In the genomic region with DNA sequence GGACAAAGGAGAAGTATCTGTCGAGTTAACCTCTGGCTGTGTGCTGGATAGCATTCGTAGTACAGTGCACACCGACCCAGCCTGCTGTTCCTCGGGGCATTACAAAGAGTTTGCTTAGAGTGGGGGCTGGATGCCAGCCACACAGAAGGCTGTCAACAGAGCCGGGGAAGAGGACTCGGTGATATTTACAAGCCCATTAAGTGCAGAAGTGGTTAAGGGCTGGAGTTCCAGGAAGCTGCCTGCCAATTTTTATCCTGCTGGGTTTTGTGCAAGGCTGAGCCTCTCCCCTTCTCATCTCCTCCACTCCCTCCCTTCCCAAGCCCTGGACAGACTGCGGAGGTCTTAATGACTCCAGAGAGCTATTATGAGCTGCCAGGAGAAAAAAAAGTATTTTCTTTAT, we compare ENCODE assay signal across 11 mouse cellular contexts. TPM values are rescaled to one million over a fixed set of nuclear protein-coding genes. Genes with fewer than 3 reads are reported as not detected.
DNase-seq lines count a peak whose midpoint lies in the region; ATAC-seq lines count a peak whose summit lies in the region.
"Had no signal": no experiment of that assay in that cellular context is flagged by ENCODE, and none has a peak within 500 bp of the region (broad histone marks: within the 10 kb centered on the region; RNA-seq: fewer than 3 reads in every experiment).

No protein-coding gene starts in this region.

- peak overlapping the region; percentile 47 for H3K27ac ChIP-seq in forebrain, embryonic 12.5 days
- no peak overlapping the region for H3K27ac ChIP-seq in forebrain, embryonic 11.5 days (ENCODE audit: low read depth, low read length)
- H3K27ac ChIP-seq in limb, embryonic 12.5 days: no peak overlapping the region
- H3K27ac ChIP-seq in midbrain, embryonic 16.5 days (ENCODE audit: low read length): no peak overlapping the region

- no peak overlapping the region for H3K9ac ChIP-seq in forebrain, embryonic 12.5 days
- no peak overlapping the region for H3K9ac ChIP-seq in forebrain, embryonic 11.5 days (ENCODE audit: low read length)
- H3K9ac ChIP-seq in limb, embryonic 12.5 days (replicated peaks): no peak overlapping the region
- no peak overlapping the region for H3K9ac ChIP-seq in midbrain, embryonic 16.5 days (ENCODE audit: low read depth, low read length)

- intact Hi-C loops in left cerebral cortex, postnatal 4 days (cut with DNase I): loop anchor here (10.0 kb wide), 1 partner anchor 93 kb away; no protein-coding TSS in a partner anchor
- intact Hi-C loops in gastrocnemius, postnatal 36 days (cut with DNase I): no loop called here

- no peak for ATAC-seq in forebrain, embryonic 12.5 days (ENCODE audit: low FRiP score)
- ATAC-seq in forebrain, embryonic 11.5 days (replicated peaks; ENCODE audit: low FRiP score): no peak
- ATAC-seq in limb, embryonic 12.5 days (ENCODE audit: insufficient number of reproducible peaks, insufficient read depth, low FRiP score, low TSS enrichment, low read depth): peak; percentile 31; the same call in 1 of the 2 replicates
- no peak; the same call in 1 of the 2 replicates for ATAC-seq in midbrain, embryonic 16.5 days
- ATAC-seq: inflammation-experienced regulatory T-cells, adult 6 months had no signal

- WGBS in forebrain, embryonic 12.5 days: 43% methylated on average over 7 of the region's 7 CpGs
- 56% methylated on average over 7 of the region's 7 CpGs for WGBS in forebrain, embryonic 11.5 days
- WGBS in limb, embryonic 12.5 days: 18% methylated on average over 7 of the region's 7 CpGs
- 24% methylated on average over 7 of the region's 7 CpGs for WGBS in midbrain, embryonic 16.5 days

- 0 out of 2 replicates have a peak overlapping the region, but pooled peaks have one; percentile 11 for H3K4me2 ChIP-seq in forebrain, embryonic 12.5 days
- no peak overlapping the region for H3K4me2 ChIP-seq in forebrain, embryonic 11.5 days (ENCODE audit: low read depth, low read length, severe bottlenecking)
- no peak overlapping the region for H3K4me2 ChIP-seq in limb, embryonic 12.5 days
- H3K4me2 ChIP-seq in midbrain, embryonic 16.5 days (ENCODE audit: low read length): peak overlapping the region; percentile 14; the same call in 1 of the 2 replicates

- H3K4me3 ChIP-seq in forebrain, embryonic 12.5 days (replicated peaks): no peak overlapping the region
- H3K4me3 ChIP-seq in forebrain, embryonic 11.5 days (ENCODE audit: low read depth, low read length): no peak overlapping the region
- no peak overlapping the region for H3K4me3 ChIP-seq in limb, embryonic 12.5 days (replicated peaks)
- no peak overlapping the region for H3K4me3 ChIP-seq in midbrain, embryonic 16.5 days (ENCODE audit: low read depth, low read length)

- no peaks in the 10 kb centered on the region for H3K27me3 ChIP-seq in forebrain, embryonic 12.5 days
- no peaks in the 10 kb centered on the region for H3K27me3 ChIP-seq in forebrain, embryonic 11.5 days (ENCODE audit: control insufficient read depth, insufficient read depth, low read length)
- no peaks in the 10 kb centered on the region for H3K27me3 ChIP-seq in limb, embryonic 12.5 days
- peaks cover 2% of the 10 kb centered on the region; the same call in 1 of the 2 replicates for H3K27me3 ChIP-seq in midbrain, embryonic 16.5 days (ENCODE audit: control insufficient read depth, insufficient read depth, low read depth, low read length)

- DNase-seq in forebrain, embryonic 11.5 days (ENCODE audit: low spot score): no peak
- DNase-seq in left cerebral cortex, postnatal 4 days: peak; percentile 70
- DNase-seq in left cerebral cortex, adult 11 months (ENCODE audit: low spot score): no peak
- no peak for DNase-seq in gastrocnemius, postnatal 36 days
- no peak for DNase-seq in cerebellum, adult 18-20 months
- DNase-seq: cerebellum, adult 11 months; layer of hippocampus, postnatal 36 days had no signal

- no peaks in the 10 kb centered on the region for H3K36me3 ChIP-seq in forebrain, embryonic 12.5 days (replicated peaks)
- no peaks in the 10 kb centered on the region for H3K36me3 ChIP-seq in forebrain, embryonic 11.5 days (ENCODE audit: control insufficient read depth, insufficient read depth, low read length)
- no peaks in the 10 kb centered on the region for H3K36me3 ChIP-seq in limb, embryonic 12.5 days
- H3K36me3 ChIP-seq in midbrain, embryonic 16.5 days (ENCODE audit: control insufficient read depth, insufficient read depth, low read length): no peaks in the 10 kb centered on the region

- H3K9me3 ChIP-seq in forebrain, embryonic 12.5 days: 0 out of 2 replicates have a peak, but pooled peaks cover 3% of the 10 kb centered on the region
- no peaks in the 10 kb centered on the region for H3K9me3 ChIP-seq in forebrain, embryonic 11.5 days (ENCODE audit: control insufficient read depth, low read length)
- 0 out of 2 replicates have a peak, but pooled peaks cover 3% of the 10 kb centered on the region for H3K9me3 ChIP-seq in limb, embryonic 12.5 days
- H3K9me3 ChIP-seq in midbrain, embryonic 16.5 days (replicated peaks; ENCODE audit: control insufficient read depth, low read length, poor library complexity, severe bottlenecking): no peaks in the 10 kb centered on the region

- H3K4me1 ChIP-seq in forebrain, embryonic 12.5 days: peaks cover 11% of the 10 kb centered on the region
- no peaks in the 10 kb centered on the region for H3K4me1 ChIP-seq in forebrain, embryonic 11.5 days (replicated peaks; ENCODE audit: control insufficient read depth, insufficient read depth, low read length)
- H3K4me1 ChIP-seq in limb, embryonic 12.5 days (replicated peaks): peaks cover 12% of the 10 kb centered on the region
- H3K4me1 ChIP-seq in midbrain, embryonic 16.5 days (ENCODE audit: control insufficient read depth, insufficient read depth, low read length): peaks cover 12% of the 10 kb centered on the region

RNA-seq across cellular contexts. Expression of a gene that starts 21.8 kb away (rescaled TPM):
- polyA plus RNA-seq in forebrain, embryonic 12.5 days (2016; fragmentation: Nextera tagmentation; extraction: Ambion mirVana): 0.85 and 1.2 TPM in 2 replicates
- polyA plus RNA-seq in forebrain, embryonic 11.5 days (2014; fragmentation: Nextera tagmentation; extraction: Ambion mirVana): 0.79 and 1.5 TPM in 2 replicates
- total RNA-seq in left cerebral cortex, postnatal 4 days (2021): 1 to 10 TPM; 1.6 to 1.7 TPM
- 0.90 and 1.0 TPM in 2 replicates for polyA plus RNA-seq in limb, embryonic 12.5 days (2016; fragmentation: Nextera tagmentation; extraction: Ambion mirVana)
- polyA plus RNA-seq in midbrain, embryonic 16.5 days (2015; fragmentation: Nextera tagmentation; extraction: Ambion mirVana): 0.87 and 0.90 TPM in 2 replicates
- total RNA-seq in gastrocnemius, postnatal 36 days (2021): under 1 TPM; 0.22 to 0.33 TPM

RNA-seq across cellular contexts. Expression of a gene that starts 25.1 kb away (rescaled TPM):
- polyA plus RNA-seq in forebrain, embryonic 12.5 days (2016; fragmentation: Nextera tagmentation; extraction: Ambion mirVana): 64.0 and 72.5 TPM in 2 replicates
- polyA plus RNA-seq in forebrain, embryonic 11.5 days (2014; fragmentation: Nextera tagmentation; extraction: Ambion mirVana): 75.8 and 79.7 TPM in 2 replicates
- total RNA-seq in left cerebral cortex, postnatal 4 days (2021): 10 to 100 TPM; 30.5 to 33.9 TPM
- 55.3 and 57.6 TPM in 2 replicates for polyA plus RNA-seq in limb, embryonic 12.5 days (2016; fragmentation: Nextera tagmentation; extraction: Ambion mirVana)
- polyA plus RNA-seq in midbrain, embryonic 16.5 days (2015; fragmentation: Nextera tagmentation; extraction: Ambion mirVana): 24.2 and 27.9 TPM in 2 replicates
- total RNA-seq in gastrocnemius, postnatal 36 days (2021): 10 to 100 TPM; 12.4 to 14.8 TPM

RNA-seq across cellular contexts. Expression of a gene that starts 42.2 kb away (rescaled TPM):
- 17.6 and 24.4 TPM in 2 replicates for polyA plus RNA-seq in forebrain, embryonic 12.5 days (2016; fragmentation: Nextera tagmentation; extraction: Ambion mirVana)
- 26.6 and 32.2 TPM in 2 replicates for polyA plus RNA-seq in forebrain, embryonic 11.5 days (2014; fragmentation: Nextera tagmentation; extraction: Ambion mirVana)
- total RNA-seq in left cerebral cortex, postnatal 4 days (2021): 10 to 100 TPM in 1 of 2 experiments, 1 to 10 TPM in 1; 9.3 to 13.1 TPM
- 0.84 and 2.0 TPM in 2 replicates for polyA plus RNA-seq in limb, embryonic 12.5 days (2016; fragmentation: Nextera tagmentation; extraction: Ambion mirVana)
- polyA plus RNA-seq in midbrain, embryonic 16.5 days (2015; fragmentation: Nextera tagmentation; extraction: Ambion mirVana): 3.5 and 4.3 TPM in 2 replicates
- total RNA-seq in gastrocnemius, postnatal 36 days (2021): under 1 TPM; 0.43 to 0.49 TPM

Comparison
In these comparisons a context has a peak if more than half of its experiments do, and no peak if none do; other contexts are left out.
1. H3K4me2 ChIP-seq: peak in forebrain, embryonic 12.5 days (single experiment) and midbrain, embryonic 16.5 days (single experiment); none in forebrain, embryonic 11.5 days (single experiment) and limb, embryonic 12.5 days (single experiment).